Mouse (Mus musculus): ENCODE data around the gene Tas2r115.
"Not testable (repeated sequence)": the region's sequence is repeated elsewhere in the genome, so short reads cannot be mapped to it uniquely, and the experiment has no call there.

The Tas2r115 gene

DNA sequence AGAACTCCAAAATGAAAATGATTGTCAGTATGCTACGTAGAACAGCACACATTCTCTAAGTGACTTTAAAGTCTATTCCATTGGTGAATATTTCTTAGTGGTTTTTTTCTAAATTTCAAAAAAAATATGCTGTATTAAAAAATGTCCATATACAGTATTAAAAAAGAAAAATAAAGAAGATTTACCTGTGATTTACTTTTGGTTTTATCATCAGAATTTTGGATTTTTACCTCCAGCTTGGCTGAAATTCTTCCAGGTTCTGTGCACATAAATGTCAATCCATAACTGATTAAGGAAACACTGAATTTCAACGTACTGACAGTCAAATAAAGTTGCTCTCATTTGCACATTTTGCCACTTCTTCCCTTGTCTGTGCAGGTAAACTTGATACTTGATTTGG lies at the start of gene Tas2r115:
Gene Tas2r115 (minus strand): TSS at position 101 of the 400 bp plus-strand sequence.
- no peak for DNase-seq

DNA sequence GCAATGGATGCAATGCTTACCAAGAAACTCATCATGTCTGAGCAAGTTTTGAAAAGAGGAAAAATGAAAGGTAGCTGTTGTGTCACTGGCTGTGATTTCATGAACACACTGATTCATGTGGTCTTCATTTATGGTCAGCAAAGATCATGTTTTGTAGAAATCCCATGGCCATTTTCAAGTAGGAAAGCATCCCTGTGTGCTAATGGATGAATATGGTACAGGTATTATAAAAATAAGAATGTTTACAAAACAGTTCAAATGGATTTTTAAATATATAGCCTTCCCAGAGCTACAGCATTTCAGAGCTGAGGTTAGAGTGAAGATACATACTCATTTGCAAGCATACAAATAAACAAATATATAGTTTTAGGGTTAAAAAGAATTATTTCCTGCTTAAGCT lies 40.2 kb upstream of the Tas2r115 start, which contains the start of gene Tas2r136:
Gene Tas2r136 (minus strand): TSS at position 101 of the 400 bp plus-strand sequence.
- no peak for DNase-seq

DNA sequence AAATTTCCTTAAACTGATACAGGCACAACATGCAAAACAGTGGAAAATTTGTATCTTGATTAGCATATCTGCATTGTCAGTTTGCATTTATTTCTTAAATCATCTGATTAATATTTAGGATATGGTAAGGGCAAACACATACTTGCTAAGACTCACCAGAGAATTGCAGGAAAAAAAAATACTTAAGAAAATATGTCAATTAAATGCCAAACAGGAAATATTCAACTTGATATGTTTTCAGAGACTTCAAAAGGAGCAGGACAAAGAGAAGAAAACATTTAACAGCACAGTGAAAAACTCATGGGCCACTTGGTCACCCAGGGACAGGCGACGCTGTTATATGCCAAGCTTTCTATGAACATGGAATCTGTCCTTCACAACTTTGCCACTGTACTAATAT lies 24.0 kb upstream of the Tas2r115 start, which contains the start of gene Tas2r102:
Gene Tas2r102 (plus strand): TSS at position 301 of the 400 bp plus-strand sequence.
- DNase-seq = no peak

- DNase-seq = no peak
These were observed 16.6 kb upstream of the Tas2r115 start, which contains the start of gene Tas2r124 for GRCm38 (mm10) chr6:132754430-132754829. Tas2r124 (plus strand) TSS chr6:132754730.

DNA sequence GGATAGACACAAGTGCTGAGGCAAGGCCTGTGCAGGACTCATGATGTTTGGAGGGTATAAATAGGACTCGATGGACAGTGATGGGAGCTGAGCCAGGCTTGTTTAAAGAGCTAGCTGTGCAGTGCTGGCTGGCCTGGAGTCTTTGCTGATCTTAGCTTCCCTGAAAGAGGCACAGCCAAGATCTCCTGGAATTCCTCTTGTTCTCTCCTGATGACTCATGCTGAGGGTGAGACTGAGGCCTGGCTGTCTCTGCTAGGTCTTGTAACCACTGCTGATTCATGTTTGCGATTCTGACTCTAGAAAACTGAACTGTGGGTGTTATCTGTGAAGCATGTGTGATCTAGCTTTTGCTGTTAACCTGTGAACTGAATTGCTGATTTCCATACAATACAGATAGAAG lies 12.4 kb upstream of the Tas2r115 start:
- DNase-seq = no peak

- DNase-seq = no peak
These were observed 26.0 kb downstream of the Tas2r115 start, which contains the start of gene Tas2r122 for GRCm38 (mm10) chr6:132711828-132712227. Tas2r122 (minus strand) TSS chr6:132711928.

- DNase-seq = no peak
These were observed 36.9 kb downstream of the Tas2r115 start, which contains the start of gene Tas2r121 for GRCm38 (mm10) chr6:132700907-132701306. Tas2r121 (minus strand) TSS chr6:132701007.

DNA sequence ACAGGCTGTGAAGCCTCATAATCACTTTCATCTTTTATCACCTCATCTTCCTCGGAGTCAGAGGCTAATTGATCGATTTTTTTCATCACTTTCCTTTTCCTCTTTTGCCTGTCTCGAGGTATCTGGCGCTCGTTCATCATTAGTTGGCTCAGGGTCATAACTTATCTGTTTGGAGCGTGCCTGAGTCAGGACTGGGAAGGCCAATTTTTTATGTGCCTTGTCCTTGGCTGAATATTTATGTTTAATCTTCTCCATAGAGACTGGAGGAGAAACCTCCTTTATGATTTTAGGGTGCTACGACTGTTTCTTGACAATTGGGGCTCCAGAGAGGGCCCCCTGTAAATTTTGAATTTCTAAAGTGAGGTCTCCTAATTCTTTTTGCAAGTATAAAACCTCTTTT lies 46.2 kb downstream of the Tas2r115 start:
- not testable (repeated sequence) for DNase-seq

Measured in cerebellum, postnatal 10 days (tissue).